Mouse (Mus musculus) hindbrain, embryonic 13.5 days (tissue): Measurements from ENCODE around the gene Cdc42ep4. TPM values are rescaled to one million over a fixed set of nuclear protein-coding genes. Genes with fewer than 3 reads are reported as not detected.

ENCODE experiments used
- ATAC-seq: fragments of 200-750 bp; cut with Nextera tagmentation; 2 replicates; pipeline ENCODE4 v1.8.0; 2017; ENCODE audit warnings: moderate TSS enrichment; ENCODE audit not compliant: low FRiP score
- H3K27ac ChIP-seq: fragments of 300-500 bp; sonication (generic); 2 replicates; pipeline ENCODE4 v1.5.1; 2015; ENCODE audit warnings: inconsistent platforms, mild to moderate bottlenecking, moderate library complexity
- H3K27me3 ChIP-seq: fragments of 300-500 bp; sonication (generic); 2 replicates; pipeline ENCODE4 v1.6.1; 2015; ENCODE audit warnings: mild to moderate bottlenecking, inconsistent platforms
- H3K36me3 ChIP-seq: fragments of 300-500 bp; sonication (generic); 2 replicates; pipeline ENCODE4 v1.6.1; 2015; ENCODE audit warnings: mild to moderate bottlenecking, inconsistent platforms
- H3K4me1 ChIP-seq: fragments of 300-500 bp; sonication (generic); replicated peaks from 2 replicates; pipeline ENCODE4 v1.6.1; 2015; ENCODE audit warnings: inconsistent platforms
- H3K4me2 ChIP-seq: fragments of 300-500 bp; sonication (generic); 2 replicates; pipeline ENCODE4 v1.6.1; 2015; ENCODE audit warnings: inconsistent platforms, mild to moderate bottlenecking, moderate library complexity
- H3K4me3 ChIP-seq: fragments of 300-500 bp; sonication (generic); 2 replicates; pipeline ENCODE4 v1.5.1; 2015; ENCODE audit warnings: mild to moderate bottlenecking, inconsistent platforms
- H3K9ac ChIP-seq: fragments of 300-500 bp; sonication (generic); 2 replicates; pipeline ENCODE4 v1.6.1; 2015; ENCODE audit warnings: mild to moderate bottlenecking, inconsistent platforms
- H3K9me3 ChIP-seq: fragments of 300-500 bp; sonication (generic); 2 replicates; pipeline ENCODE4 v1.6.1; 2016; ENCODE audit warnings: inconsistent platforms
- WGBS: fragments of 180-500 bp; shearing (Covaris S2); methylation state at CpG from one replicate; pipeline ENCODE4 v1.1.7; 2015; 5-methylcytosine and 5-hydroxymethylcytosine counted together
- polyA plus RNA-seq: library from polyadenylated mRNA; unstranded; fragments of >200 nt; fragmentation: Nextera tagmentation; extraction: Ambion mirVana; gene quantifications from 2 replicates; pipeline ENCODE4 v1.2.1, GENCODE M21; 2015

Cdc42ep4 gene
- polyA plus RNA-seq, 1 experiment from 2014 or later = 73.0 TPM

- ATAC-seq = no peak
- Histone ChIP-seq H3K4me1 (peaks cover 41% of the 10 kb centered on the region), H3K27ac (no peak overlapping the region), H3K36me3 (peaks cover 24% of the 10 kb centered on the region), H3K4me2 (no peak overlapping the region), H3K9ac (no peak overlapping the region), H3K9me3 (no peaks in the 10 kb centered on the region), H3K27me3 (no peaks in the 10 kb centered on the region), H3K4me3 (no peak overlapping the region)
- WGBS = 92% methylated on average over 7 of the region's 7 CpGs
These were observed 11.6 kb downstream of the Cdc42ep4 start for GRCm38 (mm10) chr11:113740100-113740499.

DNA sequence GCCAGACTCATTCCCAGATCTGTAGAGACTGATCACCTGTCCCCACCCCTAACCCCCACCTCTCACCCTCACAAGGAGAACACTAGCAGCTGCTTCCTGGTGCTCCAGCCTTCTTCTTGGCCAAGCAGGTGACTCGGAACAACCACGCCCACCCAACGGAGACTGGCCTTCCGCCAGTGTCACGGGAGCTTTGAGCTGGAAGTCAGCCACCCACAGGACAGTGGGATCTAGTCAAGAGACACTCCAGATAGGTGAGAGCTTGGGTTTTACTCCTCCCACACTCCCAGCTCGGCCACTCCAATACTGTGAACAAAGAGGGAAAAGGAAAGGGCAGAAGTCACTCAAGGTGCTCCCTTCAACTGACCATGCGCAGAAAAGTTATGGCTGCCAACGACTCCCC lies 12.5 kb downstream of the Cdc42ep4 start:
- Histone ChIP-seq H3K9ac (no peak overlapping the region), H3K4me2 (no peak overlapping the region), H3K4me3 (no peak overlapping the region), H3K9me3 (no peaks in the 10 kb centered on the region), H3K4me1 (peaks cover 50% of the 10 kb centered on the region), H3K27ac (no peak overlapping the region), H3K27me3 (no peaks in the 10 kb centered on the region), H3K36me3 (peaks cover 20% of the 10 kb centered on the region)
- WGBS = 88% methylated on average over 8 of the region's 8 CpGs
- ATAC-seq = no peak

- Histone ChIP-seq H3K36me3 (peaks cover 11% of the 10 kb centered on the region), H3K4me3 (no peak overlapping the region), H3K27me3 (no peaks in the 10 kb centered on the region), H3K4me1 (peaks cover 62% of the 10 kb centered on the region), H3K27ac (no peak overlapping the region), H3K9ac (no peak overlapping the region), H3K4me2 (no peak overlapping the region), H3K9me3 (no peaks in the 10 kb centered on the region)
- no peak for ATAC-seq
- 77% methylated on average over 8 of the region's 8 CpGs for WGBS
These were observed 13.8 kb downstream of the Cdc42ep4 start for GRCm38 (mm10) chr11:113737912-113738311.

- Histone ChIP-seq H3K4me2 (no peak overlapping the region), H3K36me3 (peaks cover 8% of the 10 kb centered on the region), H3K4me1 (peaks cover 62% of the 10 kb centered on the region), H3K9ac (no peak overlapping the region), H3K27me3 (no peaks in the 10 kb centered on the region), H3K4me3 (no peak overlapping the region), H3K9me3 (no peaks in the 10 kb centered on the region), H3K27ac (no peak overlapping the region)
- 88% methylated on average over 3 of the region's 3 CpGs for WGBS
- no peak for ATAC-seq
These were observed 14.2 kb downstream of the Cdc42ep4 start for GRCm38 (mm10) chr11:113737553-113737854.

DNA sequence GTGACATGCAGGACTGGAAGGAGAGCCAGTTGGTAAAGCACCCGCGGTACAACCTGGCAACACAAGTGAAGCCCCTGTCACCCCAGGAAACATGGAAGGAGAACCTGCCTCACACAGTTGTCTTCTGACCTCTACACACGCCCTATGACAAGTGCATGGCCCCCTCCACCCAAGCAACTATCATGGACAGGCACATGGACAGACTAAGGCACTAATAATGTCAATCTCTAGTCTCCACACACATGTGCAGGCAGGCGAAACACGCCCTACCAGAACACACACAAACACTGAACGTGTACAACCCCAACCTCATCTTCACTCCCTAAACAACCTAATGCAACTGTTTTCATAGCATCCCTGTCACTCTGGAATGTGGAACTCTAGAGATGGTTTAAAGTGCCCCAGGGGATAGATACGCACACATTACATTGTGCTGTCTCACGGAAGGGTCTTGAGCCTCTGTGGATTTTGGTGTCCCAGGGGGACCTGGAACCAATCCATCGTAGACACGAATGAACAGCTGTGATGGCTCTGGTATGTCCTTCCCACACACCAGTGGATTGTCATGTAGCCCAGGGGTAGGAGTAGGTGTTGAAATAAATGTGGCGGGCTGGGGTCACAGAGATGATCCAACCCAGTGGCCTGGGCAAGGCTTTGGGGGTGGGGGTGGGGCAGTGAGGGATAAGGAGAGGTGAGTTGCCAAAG lies 14.7 kb downstream of the Cdc42ep4 start:
- no peak overlapping the region for H3K9ac ChIP-seq
- ATAC-seq = no peak
- H3K27me3 ChIP-seq = no peaks in the 10 kb centered on the region
- H3K4me1 ChIP-seq = peaks cover 62% of the 10 kb centered on the region
- H3K27ac ChIP-seq = no peak overlapping the region
- 77% methylated on average over 11 of the region's 11 CpGs for WGBS
- peaks cover 10% of the 10 kb centered on the region for H3K36me3 ChIP-seq
- no peak overlapping the region for H3K4me3 ChIP-seq
- no peaks in the 10 kb centered on the region for H3K9me3 ChIP-seq
- H3K4me2 ChIP-seq = no peak overlapping the region

GRCm38 (mm10) chr11:113735151-113735550 lies 16.5 kb downstream of the Cdc42ep4 start:
- Histone ChIP-seq H3K27ac (no peak overlapping the region), H3K9ac (no peak overlapping the region), H3K4me2 (no peak overlapping the region), H3K27me3 (no peaks in the 10 kb centered on the region), H3K4me1 (peaks cover 71% of the 10 kb centered on the region), H3K36me3 (peaks cover 3% of the 10 kb centered on the region; the same call in 1 of the 2 replicates), H3K9me3 (no peaks in the 10 kb centered on the region), H3K4me3 (no peak overlapping the region)
- 80% methylated on average over 6 of the region's 6 CpGs for WGBS
- no peak for ATAC-seq

- Histone ChIP-seq H3K4me2 (no peak overlapping the region), H3K4me1 (peaks cover 66% of the 10 kb centered on the region), H3K36me3 (peaks cover 10% of the 10 kb centered on the region), H3K27me3 (no peaks in the 10 kb centered on the region), H3K9ac (no peak overlapping the region), H3K4me3 (no peak overlapping the region), H3K27ac (0 out of 2 replicates have a peak overlapping the region, but pooled peaks have one; percentile 18), H3K9me3 (no peaks in the 10 kb centered on the region)
- no peak for ATAC-seq
- WGBS = 48% methylated on average over 6 of the region's 6 CpGs
These were observed 17.9 kb downstream of the Cdc42ep4 start for GRCm38 (mm10) chr11:113733631-113734364.

DNA sequence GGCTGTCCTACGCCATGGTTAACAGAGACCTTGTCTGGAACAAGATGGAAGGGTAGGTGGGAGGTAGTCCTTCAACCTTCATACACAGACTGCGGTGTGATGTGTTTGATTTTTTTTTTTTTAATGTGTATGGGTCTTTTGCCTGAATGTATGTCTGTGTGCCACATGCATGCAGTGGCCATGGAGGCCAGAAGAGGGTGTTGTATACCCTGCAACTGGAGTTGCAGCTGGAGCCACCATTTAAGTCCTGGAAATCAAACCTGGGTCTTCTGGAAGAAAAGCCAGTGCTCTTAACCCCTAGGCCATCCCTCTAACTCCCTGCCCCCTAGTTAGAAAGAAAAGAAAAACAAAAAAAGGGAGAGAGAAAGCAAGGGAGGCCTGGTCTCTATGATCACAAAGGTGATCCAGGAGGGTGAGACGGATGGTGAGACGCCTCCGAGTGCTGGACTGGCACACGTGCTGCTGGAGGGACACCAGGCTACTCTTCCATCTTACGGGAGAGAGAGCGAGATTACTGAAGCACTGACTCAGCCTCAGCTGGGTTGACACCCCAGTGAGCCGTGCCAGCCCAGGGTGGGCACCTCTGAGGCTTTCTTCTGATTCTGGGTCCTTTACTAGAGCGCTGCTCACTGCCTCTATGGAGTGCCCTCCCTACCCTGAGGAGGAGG lies 19.6 kb downstream of the Cdc42ep4 start:
- H3K9me3 ChIP-seq = no peaks in the 10 kb centered on the region
- no peak for ATAC-seq
- H3K4me3 ChIP-seq = no peak overlapping the region
- 91% methylated on average over 10 of the region's 10 CpGs for WGBS
- H3K27ac ChIP-seq = no peak overlapping the region
- H3K9ac ChIP-seq = no peak overlapping the region
- H3K36me3 ChIP-seq = peaks cover 27% of the 10 kb centered on the region
- peaks cover 65% of the 10 kb centered on the region for H3K4me1 ChIP-seq
- no peak overlapping the region for H3K4me2 ChIP-seq
- H3K27me3 ChIP-seq = no peaks in the 10 kb centered on the region

DNA sequence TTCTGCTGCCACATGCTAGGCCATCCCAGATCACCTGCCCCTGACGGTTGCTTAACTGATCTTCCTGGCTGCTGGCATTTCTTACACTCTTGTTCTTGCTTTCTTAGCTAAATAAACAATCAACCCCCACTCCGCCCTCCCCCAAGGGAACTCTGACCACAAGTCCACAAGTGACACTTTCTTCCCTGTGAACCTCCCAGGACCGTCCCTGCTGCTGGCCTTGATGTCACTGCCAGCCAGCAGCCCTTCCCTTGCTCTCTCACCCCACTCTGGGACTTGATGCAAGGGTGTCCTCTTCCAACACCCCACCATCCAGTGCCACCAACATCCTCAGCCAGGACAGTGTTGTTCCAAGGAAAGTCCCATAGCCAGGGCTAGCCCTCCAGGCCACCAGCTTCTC lies 20.8 kb downstream of the Cdc42ep4 start:
- ATAC-seq = no peak
- H3K4me3 ChIP-seq = no peak overlapping the region
- no peak overlapping the region for H3K9ac ChIP-seq
- 85% methylated on average over 3 of the region's 3 CpGs for WGBS
- no peak overlapping the region for H3K27ac ChIP-seq
- H3K36me3 ChIP-seq = peaks cover 38% of the 10 kb centered on the region
- H3K27me3 ChIP-seq = no peaks in the 10 kb centered on the region
- H3K4me1 ChIP-seq = peaks cover 68% of the 10 kb centered on the region
- H3K9me3 ChIP-seq = no peaks in the 10 kb centered on the region
- H3K4me2 ChIP-seq = no peak overlapping the region

DNA sequence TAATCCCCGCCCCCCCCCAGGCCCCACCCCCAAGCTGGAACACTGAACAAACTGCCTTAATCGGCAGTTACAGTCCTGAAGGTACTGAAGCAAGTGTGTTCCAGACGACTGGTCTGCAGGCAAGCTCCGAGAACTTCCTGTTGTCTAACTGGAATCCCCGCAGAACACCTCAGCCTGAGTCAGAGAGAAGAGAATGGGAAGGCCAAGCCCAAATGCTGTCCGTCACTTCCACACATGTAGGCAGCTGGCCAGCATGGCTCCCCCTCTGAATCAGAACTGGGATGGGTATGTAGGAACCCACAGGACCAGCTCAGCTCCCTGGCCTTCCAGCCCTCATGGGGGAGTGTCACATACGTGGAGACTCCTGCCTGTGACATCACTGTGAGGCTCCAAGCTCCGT lies 21.8 kb downstream of the Cdc42ep4 start:
- H3K4me1 ChIP-seq = peaks cover 69% of the 10 kb centered on the region
- H3K36me3 ChIP-seq = peaks cover 45% of the 10 kb centered on the region
- H3K4me3 ChIP-seq = no peak overlapping the region
- ATAC-seq = no peak
- H3K9me3 ChIP-seq = no peaks in the 10 kb centered on the region
- H3K27ac ChIP-seq = no peak overlapping the region
- H3K9ac ChIP-seq = no peak overlapping the region
- 66% methylated on average over 8 of the region's 8 CpGs for WGBS
- H3K4me2 ChIP-seq = no peak overlapping the region
- H3K27me3 ChIP-seq = no peaks in the 10 kb centered on the region

DNA sequence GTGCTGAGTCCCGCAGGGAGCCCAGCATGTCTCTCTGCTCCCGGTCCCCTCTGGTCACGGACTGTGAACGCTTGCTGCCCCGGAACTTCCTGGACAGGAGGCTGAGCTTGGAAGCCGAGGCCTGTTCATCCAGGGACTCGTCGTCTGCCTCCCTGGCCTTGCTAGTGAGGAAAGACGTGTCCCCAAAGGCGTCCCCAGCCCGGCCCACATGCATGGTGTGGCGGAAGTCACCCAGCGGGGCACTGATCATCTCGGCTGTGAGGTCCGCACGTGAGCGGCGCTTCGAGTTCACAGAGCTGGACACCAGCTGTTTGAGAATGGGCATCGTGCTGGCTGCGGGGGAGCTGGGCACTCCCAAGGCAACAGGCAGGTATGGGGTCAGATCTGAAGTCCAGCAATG lies 22.4 kb downstream of the Cdc42ep4 start:
- Histone ChIP-seq H3K27me3 (no peaks in the 10 kb centered on the region), H3K36me3 (peaks cover 47% of the 10 kb centered on the region), H3K4me1 (peaks cover 63% of the 10 kb centered on the region), H3K9me3 (no peaks in the 10 kb centered on the region), H3K4me3 (no peak overlapping the region), H3K9ac (no peak overlapping the region), H3K27ac (peak overlapping the region; percentile 40; the same call in 1 of the 2 replicates), H3K4me2 (no peak overlapping the region)
- ATAC-seq = no peak
- 76% methylated on average over 21 of the region's 21 CpGs for WGBS

GRCm38 (mm10) chr11:113727992-113728391 lies 23.7 kb downstream of the Cdc42ep4 start:
- H3K27me3 ChIP-seq = no peaks in the 10 kb centered on the region
- peaks cover 52% of the 10 kb centered on the region for H3K4me1 ChIP-seq
- WGBS = 80% methylated on average over 6 of the region's 6 CpGs
- H3K36me3 ChIP-seq = peaks cover 47% of the 10 kb centered on the region
- no peak overlapping the region for H3K4me3 ChIP-seq
- no peak overlapping the region for H3K4me2 ChIP-seq
- no peaks in the 10 kb centered on the region for H3K9me3 ChIP-seq
- ATAC-seq = no peak
- peak overlapping the region; percentile 40; the same call in 1 of the 2 replicates for H3K27ac ChIP-seq
- H3K9ac ChIP-seq = no peak overlapping the region
